Mouse (Mus musculus) liver, embryonic 11.5 days (tissue): ENCODE measurements around the gene Trh. TPM values are rescaled to one million over a fixed set of nuclear protein-coding genes. Genes with fewer than 3 reads are reported as not detected.
A peak's percentile ranks its signal among the peaks of the same experiment; 100 is the strongest.

Experiments used
- ATAC-seq: fragments of 200-750 bp; cut with Nextera tagmentation; replicated peaks from 2 replicates; pipeline ENCODE4 v1.8.0; 2017; ENCODE audit warnings: moderate number of reproducible peaks, mild to moderate bottlenecking, moderate TSS enrichment, moderate library complexity; ENCODE audit not compliant: low FRiP score
- DNase-seq: peaks from one replicate; pipeline ENCODE4 v3.0.0-alpha.2; 2017; ENCODE audit warnings: low spot score
- H3K27ac ChIP-seq: fragments of 300-500 bp; sonication (generic); 2 replicates; pipeline ENCODE4 v1.5.1; 2014; ENCODE audit warnings: mild to moderate bottlenecking, low read depth, low read length, control low read depth
- H3K27me3 ChIP-seq: fragments of 300-500 bp; sonication (generic); replicated peaks from 2 replicates; pipeline ENCODE4 v1.6.1; 2014; ENCODE audit warnings: low read length, mixed read lengths; ENCODE audit not compliant: control insufficient read depth, insufficient read depth
- H3K36me3 ChIP-seq: fragments of 300-500 bp; sonication (generic); 2 replicates; pipeline ENCODE4 v1.6.1; 2014; ENCODE audit warnings: mild to moderate bottlenecking, low read length, moderate library complexity, mixed read lengths; ENCODE audit not compliant: control insufficient read depth, insufficient read depth
- H3K4me1 ChIP-seq: fragments of 300-500 bp; sonication (generic); replicated peaks from 2 replicates; pipeline ENCODE4 v1.6.1; 2014; ENCODE audit warnings: low read length, mixed read lengths; ENCODE audit not compliant: control insufficient read depth, insufficient read depth
- H3K4me2 ChIP-seq: fragments of 300-500 bp; sonication (generic); 2 replicates; pipeline ENCODE4 v1.6.1; 2014; ENCODE audit warnings: mild to moderate bottlenecking, control low read depth, moderate library complexity
- H3K4me3 ChIP-seq: fragments of 300-500 bp; sonication (generic); 2 replicates; pipeline ENCODE4 v1.5.1; 2014; ENCODE audit warnings: low read depth, low read length, control low read depth
- H3K9ac ChIP-seq: fragments of 300-500 bp; sonication (generic); 2 replicates; pipeline ENCODE4 v1.6.1; 2014; ENCODE audit warnings: low read depth, low read length, control low read depth
- H3K9me3 ChIP-seq: fragments of 300-500 bp; sonication (generic); 2 replicates; pipeline ENCODE4 v1.6.1; 2016; ENCODE audit warnings: low read length, inconsistent platforms, mixed read lengths; ENCODE audit not compliant: control insufficient read depth
- WGBS: fragments of 180-500 bp; shearing (Covaris S2); extraction: QIAGEN DNeasy Blood & Tissue Kit; methylation state at CpG from one replicate; pipeline ENCODE4 v1.1.7; 2014; 5-methylcytosine and 5-hydroxymethylcytosine counted together
- polyA plus RNA-seq: library from polyadenylated mRNA; unstranded; fragments of >200 nt; fragmentation: Nextera tagmentation; extraction: Ambion mirVana; gene quantifications from 2 replicates; pipeline ENCODE4 v1.2.1, GENCODE M21; 2014

Trh gene
- not detected in 2 replicates for polyA plus RNA-seq

GRCm38 (mm10) chr6:92244591-92244990 lies at the start of gene Trh:
Trh (minus strand) TSS chr6:92244650.
- Histone ChIP-seq H3K4me3 (peak within 1 kb of the TSS; percentile 20; the same call in 1 of the 2 replicates), H3K9ac (no peak within 1 kb of the TSS), H3K9me3 (no peaks in the 10 kb centered on the region), H3K36me3 (no peaks in the 10 kb centered on the region), H3K4me1 (peaks cover 2% of the 10 kb centered on the region; the same call in 1 of the 2 replicates), H3K27me3 (peaks cover 41% of the 10 kb centered on the region), H3K4me2 (peak within 1 kb of the TSS; percentile 55), H3K27ac (no peak within 1 kb of the TSS)
- WGBS = 2% methylated on average over 31 of the region's 31 CpGs
- DNase-seq (no peak), ATAC-seq (no peak)

- no peak for ATAC-seq
- Histone ChIP-seq H3K27me3 (no peaks in the 10 kb centered on the region), H3K4me1 (no peaks in the 10 kb centered on the region), H3K27ac (no peak overlapping the region), H3K36me3 (no peaks in the 10 kb centered on the region), H3K4me3 (no peak overlapping the region), H3K9ac (no peak overlapping the region), H3K4me2 (no peak overlapping the region), H3K9me3 (no peaks in the 10 kb centered on the region)
- no peak for DNase-seq
- 78% methylated on average over 3 of the region's 3 CpGs for WGBS
Observed at GRCm38 (mm10) chr6:92290826-92291225, 46.4 kb upstream of the Trh start.

- no peaks in the 10 kb centered on the region for H3K4me1 ChIP-seq
- WGBS = 25% methylated on average over 4 of the region's 4 CpGs
- no peaks in the 10 kb centered on the region for H3K27me3 ChIP-seq
- H3K9me3 ChIP-seq = no peaks in the 10 kb centered on the region
- H3K9ac ChIP-seq = no peak overlapping the region
- no peaks in the 10 kb centered on the region for H3K36me3 ChIP-seq
- ATAC-seq = no peak
- no peak overlapping the region for H3K4me2 ChIP-seq
- no peak overlapping the region for H3K4me3 ChIP-seq
- no peak for DNase-seq
- H3K27ac ChIP-seq = no peak overlapping the region
Observed at GRCm38 (mm10) chr6:92286889-92287288, 42.4 kb upstream of the Trh start.

- Histone ChIP-seq H3K4me2 (no peak overlapping the region), H3K9me3 (no peaks in the 10 kb centered on the region), H3K27ac (no peak overlapping the region), H3K27me3 (no peaks in the 10 kb centered on the region), H3K9ac (no peak overlapping the region), H3K36me3 (no peaks in the 10 kb centered on the region), H3K4me1 (no peaks in the 10 kb centered on the region), H3K4me3 (no peak overlapping the region)
- ATAC-seq (no peak), DNase-seq (peak; percentile 50)
- WGBS = 28% methylated on average over 4 of the region's 4 CpGs
Observed at GRCm38 (mm10) chr6:92286258-92286888, 41.9 kb upstream of the Trh start.

- Histone ChIP-seq H3K4me2 (no peak overlapping the region), H3K27me3 (no peaks in the 10 kb centered on the region), H3K4me1 (no peaks in the 10 kb centered on the region), H3K36me3 (no peaks in the 10 kb centered on the region), H3K9me3 (no peaks in the 10 kb centered on the region), H3K9ac (no peak overlapping the region), H3K4me3 (no peak overlapping the region), H3K27ac (no peak overlapping the region)
- WGBS = 72% methylated on average over 4 of the region's 4 CpGs
- DNase-seq = no peak
- ATAC-seq = no peak
Observed at GRCm38 (mm10) chr6:92285559-92285958, 41.1 kb upstream of the Trh start.

GRCm38 (mm10) chr6:92277179-92277578 lies 32.7 kb upstream of the Trh start:
- H3K9me3 ChIP-seq = no peaks in the 10 kb centered on the region
- H3K4me2 ChIP-seq = no peak overlapping the region
- 0 out of 2 replicates have a peak, but pooled peaks cover 4% of the 10 kb centered on the region for H3K4me1 ChIP-seq
- H3K4me3 ChIP-seq = no peak overlapping the region
- DNase-seq (no peak), ATAC-seq (no peak)
- 59% methylated on average over 1 of the region's 1 CpGs for WGBS
- no peaks in the 10 kb centered on the region for H3K27me3 ChIP-seq
- H3K36me3 ChIP-seq = no peaks in the 10 kb centered on the region
- no peak overlapping the region for H3K9ac ChIP-seq
- H3K27ac ChIP-seq = no peak overlapping the region

GRCm38 (mm10) chr6:92273652-92274322 lies 29.3 kb upstream of the Trh start:
- DNase-seq = no peak
- Histone ChIP-seq H3K9ac (no peak overlapping the region), H3K9me3 (no peaks in the 10 kb centered on the region), H3K36me3 (no peaks in the 10 kb centered on the region), H3K4me3 (no peak overlapping the region), H3K27ac (peak overlapping the region; percentile 61; the same call in 1 of the 2 replicates), H3K4me1 (0 out of 2 replicates have a peak, but pooled peaks cover 4% of the 10 kb centered on the region), H3K27me3 (no peaks in the 10 kb centered on the region), H3K4me2 (peak overlapping the region; percentile 10)
- peak; percentile 94 for ATAC-seq
- WGBS = 41% methylated on average over 6 of the region's 6 CpGs

GRCm38 (mm10) chr6:92272601-92273000 lies 28.2 kb upstream of the Trh start:
- 71% methylated on average over 3 of the region's 3 CpGs for WGBS
- H3K9me3 ChIP-seq = no peaks in the 10 kb centered on the region
- no peak overlapping the region for H3K4me3 ChIP-seq

GRCm38 (mm10) chr6:92269019-92269418 lies 24.6 kb upstream of the Trh start:
- no peaks in the 10 kb centered on the region for H3K9me3 ChIP-seq
- H3K4me1 ChIP-seq = 0 out of 2 replicates have a peak, but pooled peaks cover 4% of the 10 kb centered on the region
- no peaks in the 10 kb centered on the region for H3K27me3 ChIP-seq
- no peak overlapping the region for H3K9ac ChIP-seq
- H3K27ac ChIP-seq = no peak overlapping the region
- H3K4me2 ChIP-seq = no peak overlapping the region
- 13% methylated on average over 4 of the region's 4 CpGs for WGBS
- DNase-seq (peak; percentile 67), ATAC-seq (no peak)
- H3K36me3 ChIP-seq = no peaks in the 10 kb centered on the region
- H3K4me3 ChIP-seq = no peak overlapping the region

More at GRCm38 (mm10) chr6:92272601-92273000, 28.2 kb upstream of the Trh start:
- Histone ChIP-seq H3K36me3 (no peaks in the 10 kb centered on the region), H3K4me2 (no peak overlapping the region), H3K4me1 (0 out of 2 replicates have a peak, but pooled peaks cover 4% of the 10 kb centered on the region), H3K9ac (no peak overlapping the region), H3K27ac (no peak overlapping the region), H3K27me3 (no peaks in the 10 kb centered on the region)
- ATAC-seq (no peak), DNase-seq (no peak)
